21 mouse cellular contexts compared by ENCODE assay signal in the genomic region with DNA sequence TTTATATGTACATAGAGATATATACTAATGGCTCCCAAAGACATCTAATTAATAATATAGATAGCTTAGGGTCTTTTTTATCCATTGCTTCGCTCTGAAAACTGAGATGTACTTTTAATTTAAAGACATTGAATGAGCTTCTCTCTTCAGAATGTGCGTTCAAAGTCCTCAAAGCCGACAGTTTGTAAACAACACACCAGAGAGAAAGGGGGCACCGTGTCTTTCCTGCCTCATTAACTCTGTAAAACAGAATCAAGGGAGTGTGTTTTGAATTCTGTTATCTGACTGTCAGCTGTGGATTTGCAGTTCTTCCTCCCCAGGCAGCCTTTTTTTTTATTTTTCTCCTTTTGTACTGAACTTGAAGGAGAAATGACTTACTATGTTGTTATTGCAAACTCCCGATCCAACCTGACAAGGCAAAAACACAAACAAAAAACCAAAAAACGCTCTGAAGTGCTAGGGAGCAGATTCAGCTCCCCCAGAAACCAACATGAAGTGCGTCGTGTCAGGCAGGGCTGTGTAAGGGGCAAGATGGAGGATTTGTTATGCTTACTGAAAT.
A peak's percentile ranks its signal among the peaks of the same experiment; 100 is the strongest.
DNase-seq lines count a peak whose midpoint lies in the region; ATAC-seq and TF ChIP-seq lines count a peak whose summit lies in the region.
"Had no signal": no experiment of that assay in that cellular context is flagged by ENCODE, and none has a peak within 500 bp of the region (broad histone marks: within the 10 kb centered on the region; RNA-seq: fewer than 3 reads in every experiment).

No protein-coding gene starts in this region.

- no peaks in the 10 kb centered on the region for H3K4me1 ChIP-seq in forebrain, embryonic 14.5 days (ENCODE audit: control insufficient read depth, insufficient read depth, low read length)
- H3K4me1 ChIP-seq in forebrain, embryonic 11.5 days (replicated peaks; ENCODE audit: control insufficient read depth, insufficient read depth, low read length): no peaks in the 10 kb centered on the region
- no peaks in the 10 kb centered on the region for H3K4me1 ChIP-seq in intestine, embryonic 14.5 days (replicated peaks; ENCODE audit: control insufficient read depth, insufficient read depth, low read length)
- H3K4me1 ChIP-seq in intestine, postnatal 0 days (replicated peaks; ENCODE audit: control insufficient read depth, insufficient read depth, low read length): no peaks in the 10 kb centered on the region
- H3K4me1 ChIP-seq in lung, embryonic 16.5 days (replicated peaks; ENCODE audit: control insufficient read depth, insufficient read depth, low read length): no peaks in the 10 kb centered on the region
- peaks cover 24% of the 10 kb centered on the region for H3K4me1 ChIP-seq in neural tube, embryonic 13.5 days (replicated peaks)
- H3K4me1 ChIP-seq: heart, embryonic 12.5 days; liver, embryonic 13.5 days had no signal

- H3K36me3 ChIP-seq in forebrain, embryonic 14.5 days (ENCODE audit: control insufficient read depth, insufficient read depth, low read length): no peaks in the 10 kb centered on the region
- no peaks in the 10 kb centered on the region for H3K36me3 ChIP-seq in forebrain, embryonic 11.5 days (ENCODE audit: control insufficient read depth, insufficient read depth, low read length)
- no peaks in the 10 kb centered on the region for H3K36me3 ChIP-seq in intestine, embryonic 14.5 days (ENCODE audit: control insufficient read depth, insufficient read depth, low read length)
- H3K36me3 ChIP-seq in intestine, postnatal 0 days (ENCODE audit: control insufficient read depth, insufficient read depth): no peaks in the 10 kb centered on the region
- no peaks in the 10 kb centered on the region for H3K36me3 ChIP-seq in lung, embryonic 16.5 days (ENCODE audit: control insufficient read depth, insufficient read depth, low read length)
- no peaks in the 10 kb centered on the region for H3K36me3 ChIP-seq in neural tube, embryonic 13.5 days
- H3K36me3 ChIP-seq: heart, embryonic 12.5 days; liver, embryonic 13.5 days had no signal

- DNase-seq in forebrain, embryonic 14.5 days (ENCODE audit: low spot score): peak; percentile 15
- no peak for DNase-seq in forebrain, embryonic 11.5 days (ENCODE audit: low spot score)
- DNase-seq in intestine, embryonic 14.5 days (ENCODE audit: low spot score): peak; percentile 36
- no peak for DNase-seq in lung, postnatal 36 days
- DNase-seq in frontal cortex, postnatal 25 days (ENCODE audit: low spot score in 2 of 2): no peak
- DNase-seq: adrenal gland, postnatal 10 days; cerebellum, postnatal 25 days; gastrocnemius, postnatal 10 days; heart, adult 18-20 months; heart, postnatal 10 days; kidney, adult 8-10 months; liver, embryonic 13.5 days; lung, adult 2 months; right cerebral cortex, adult 18-20 months; thymus, postnatal 14 days had no signal

- no peak overlapping the region for H3K27ac ChIP-seq in forebrain, embryonic 14.5 days (ENCODE audit: low read depth, low read length)
- no peak overlapping the region for H3K27ac ChIP-seq in forebrain, embryonic 11.5 days (ENCODE audit: low read depth, low read length)
- no peak overlapping the region for H3K27ac ChIP-seq in intestine, embryonic 14.5 days (ENCODE audit: low read depth)
- no peak overlapping the region for H3K27ac ChIP-seq in intestine, postnatal 0 days (ENCODE audit: low read depth, low read length)
- peak overlapping the region; percentile 51 for H3K27ac ChIP-seq in lung, embryonic 16.5 days (ENCODE audit: low read length)
- peak overlapping the region; percentile 59 for H3K27ac ChIP-seq in neural tube, embryonic 13.5 days (replicated peaks)
- H3K27ac ChIP-seq: left cerebral cortex, adult 2 months; liver, embryonic 13.5 days had no signal

- H3K27me3 ChIP-seq in forebrain, embryonic 14.5 days (replicated peaks; ENCODE audit: control insufficient read depth, insufficient read depth, low read length): no peaks in the 10 kb centered on the region
- H3K27me3 ChIP-seq in forebrain, embryonic 11.5 days (ENCODE audit: control insufficient read depth, insufficient read depth, low read length): no peaks in the 10 kb centered on the region
- no peaks in the 10 kb centered on the region for H3K27me3 ChIP-seq in intestine, embryonic 14.5 days (replicated peaks; ENCODE audit: control insufficient read depth, insufficient read depth, low read length)
- no peaks in the 10 kb centered on the region for H3K27me3 ChIP-seq in intestine, postnatal 0 days (replicated peaks; ENCODE audit: control insufficient read depth, insufficient read depth, low read length)
- H3K27me3 ChIP-seq in lung, embryonic 16.5 days (ENCODE audit: control insufficient read depth, insufficient read depth, low read depth, low read length): no peaks in the 10 kb centered on the region
- peaks cover 10% of the 10 kb centered on the region for H3K27me3 ChIP-seq in neural tube, embryonic 13.5 days
- H3K27me3 ChIP-seq: heart, embryonic 12.5 days; liver, embryonic 13.5 days had no signal

- TF ChIP-seq CTCF in intestine, postnatal 0 days (IDR thresholded peaks at IDR 0.05; ENCODE audit: low read depth): no peak

- no peak overlapping the region for H3K4me2 ChIP-seq in forebrain, embryonic 14.5 days (ENCODE audit: low read length)
- H3K4me2 ChIP-seq in forebrain, embryonic 11.5 days (ENCODE audit: low read depth, low read length, severe bottlenecking): no peak overlapping the region
- no peak overlapping the region for H3K4me2 ChIP-seq in intestine, embryonic 14.5 days (ENCODE audit: low read length)
- H3K4me2 ChIP-seq in intestine, postnatal 0 days (replicated peaks; ENCODE audit: low read depth): no peak overlapping the region
- no peak overlapping the region for H3K4me2 ChIP-seq in lung, embryonic 16.5 days (ENCODE audit: low read depth, low read length)
- H3K4me2 ChIP-seq in neural tube, embryonic 13.5 days: peak overlapping the region; percentile 24
- H3K4me2 ChIP-seq: heart, embryonic 12.5 days; liver, embryonic 13.5 days; midbrain, embryonic 11.5 days had no signal

- H3K4me3 ChIP-seq in forebrain, embryonic 14.5 days (ENCODE audit: low read depth, low read length): no peak overlapping the region
- H3K4me3 ChIP-seq in forebrain, embryonic 11.5 days (ENCODE audit: low read depth, low read length): no peak overlapping the region
- H3K4me3 ChIP-seq in intestine, embryonic 14.5 days (ENCODE audit: low read depth, low read length): no peak overlapping the region
- H3K4me3 ChIP-seq in intestine, postnatal 0 days (ENCODE audit: low read depth, low read length): no peak overlapping the region
- H3K4me3 ChIP-seq in lung, embryonic 16.5 days (ENCODE audit: low read length): no peak overlapping the region
- no peak overlapping the region for H3K4me3 ChIP-seq in neural tube, embryonic 13.5 days
- H3K4me3 ChIP-seq: heart, embryonic 12.5 days; left cerebral cortex, adult 2 months; liver, embryonic 13.5 days had no signal

- 35% methylated on average over 8 of the region's 8 CpGs for WGBS in forebrain, embryonic 14.5 days
- 42% methylated on average over 8 of the region's 8 CpGs for WGBS in forebrain, embryonic 11.5 days
- WGBS in intestine, embryonic 14.5 days: 42% methylated on average over 8 of the region's 8 CpGs
- 59% methylated on average over 8 of the region's 8 CpGs for WGBS in intestine, postnatal 0 days
- WGBS in lung, embryonic 16.5 days: 35% methylated on average over 8 of the region's 8 CpGs
- 25% methylated on average over 8 of the region's 8 CpGs for WGBS in neural tube, embryonic 13.5 days

- no peak overlapping the region for H3K9ac ChIP-seq in forebrain, embryonic 14.5 days (ENCODE audit: low read length)
- H3K9ac ChIP-seq in forebrain, embryonic 11.5 days (ENCODE audit: low read length): no peak overlapping the region
- no peak overlapping the region for H3K9ac ChIP-seq in intestine, embryonic 14.5 days (ENCODE audit: low read length)
- no peak overlapping the region for H3K9ac ChIP-seq in intestine, postnatal 0 days (ENCODE audit: low read depth, low read length)
- H3K9ac ChIP-seq in lung, embryonic 16.5 days (ENCODE audit: low read length): no peak overlapping the region
- no peak overlapping the region for H3K9ac ChIP-seq in neural tube, embryonic 13.5 days
- H3K9ac ChIP-seq: heart, embryonic 12.5 days; liver, embryonic 13.5 days had no signal

- ATAC-seq in forebrain, embryonic 14.5 days: no peak
- ATAC-seq in forebrain, embryonic 11.5 days (replicated peaks; ENCODE audit: low FRiP score): no peak
- no peak for ATAC-seq in intestine, embryonic 14.5 days (replicated peaks; ENCODE audit: low FRiP score, low TSS enrichment, low read depth)
- no peak for ATAC-seq in intestine, postnatal 0 days
- peak; percentile 32 for ATAC-seq in lung, embryonic 16.5 days (ENCODE audit: low read depth)
- ATAC-seq in neural tube, embryonic 13.5 days (ENCODE audit: low read depth): 0 out of 2 replicates have a peak, but pooled peaks have one; percentile 71

- no peaks in the 10 kb centered on the region for H3K9me3 ChIP-seq in forebrain, embryonic 14.5 days (replicated peaks; ENCODE audit: control insufficient read depth, low read length)
- H3K9me3 ChIP-seq in forebrain, embryonic 11.5 days (ENCODE audit: control insufficient read depth, low read length): no peaks in the 10 kb centered on the region
- peaks cover 3% of the 10 kb centered on the region; the same call in 1 of the 2 replicates for H3K9me3 ChIP-seq in intestine, embryonic 14.5 days (ENCODE audit: control insufficient read depth, low read length)
- H3K9me3 ChIP-seq in intestine, postnatal 0 days (ENCODE audit: control insufficient read depth): no peaks in the 10 kb centered on the region
- no peaks in the 10 kb centered on the region for H3K9me3 ChIP-seq in lung, embryonic 16.5 days (ENCODE audit: control insufficient read depth, low read length)
- H3K9me3 ChIP-seq in neural tube, embryonic 13.5 days: no peaks in the 10 kb centered on the region
- H3K9me3 ChIP-seq: heart, embryonic 12.5 days; liver, embryonic 13.5 days had no signal

Comparison
In these comparisons a context has a peak if more than half of its experiments do, and no peak if none do; other contexts are left out.
1. DNase-seq: peak in forebrain, embryonic 14.5 days (single experiment) and intestine, embryonic 14.5 days (single experiment); none in forebrain, embryonic 11.5 days (single experiment), lung, postnatal 36 days (single experiment) and frontal cortex, postnatal 25 days (0 of 2).
2. ATAC-seq: peak in lung, embryonic 16.5 days (single experiment) and neural tube, embryonic 13.5 days (single experiment); none in forebrain, embryonic 14.5 days (single experiment), forebrain, embryonic 11.5 days (single experiment), intestine, embryonic 14.5 days (single experiment) and intestine, postnatal 0 days (single experiment).
3. H3K27ac ChIP-seq: peak in lung, embryonic 16.5 days (single experiment) and neural tube, embryonic 13.5 days (single experiment); none in forebrain, embryonic 14.5 days (single experiment), forebrain, embryonic 11.5 days (single experiment), intestine, embryonic 14.5 days (single experiment) and intestine, postnatal 0 days (single experiment).